Mouse (Mus musculus): ENCODE data around the gene Hivep3.

The Hivep3 gene

GRCm38 (mm10) chr4:119733184-119733880, at the start of gene Hivep3:
Gene Hivep3 (plus strand): TSS chr4:119733784.
- peak; percentile 91 for DNase-seq (ENCODE audit: low spot score)

GRCm38 (mm10) chr4:119685746-119686145, 47.8 kb upstream of the Hivep3 start:
- no peak for DNase-seq (ENCODE audit: low spot score)

- DNase-seq (ENCODE audit: low spot score) = no peak
These were observed 35.2 kb upstream of the Hivep3 start for GRCm38 (mm10) chr4:119698339-119698738.

- no peak for DNase-seq (ENCODE audit: low spot score)
These were observed 32.2 kb upstream of the Hivep3 start for GRCm38 (mm10) chr4:119701269-119701954.

GRCm38 (mm10) chr4:119703965-119704364, 29.6 kb upstream of the Hivep3 start:
- no peak for DNase-seq (ENCODE audit: low spot score)

- no peak for DNase-seq (ENCODE audit: low spot score)
These were observed 26.3 kb upstream of the Hivep3 start for GRCm38 (mm10) chr4:119707326-119707725.

GRCm38 (mm10) chr4:119707751-119708150, 25.8 kb upstream of the Hivep3 start:
- no peak for DNase-seq (ENCODE audit: low spot score)

- no peak for DNase-seq (ENCODE audit: low spot score)
These were observed 23.4 kb upstream of the Hivep3 start for GRCm38 (mm10) chr4:119710208-119710607.

GRCm38 (mm10) chr4:119717443-119717842, 16.1 kb upstream of the Hivep3 start:
- DNase-seq (ENCODE audit: low spot score) = no peak

- DNase-seq (ENCODE audit: low spot score) = no peak
These were observed 12.1 kb upstream of the Hivep3 start for GRCm38 (mm10) chr4:119721531-119721930.

- no peak for DNase-seq (ENCODE audit: low spot score)
These were observed 7.5 kb upstream of the Hivep3 start for GRCm38 (mm10) chr4:119726074-119726473.

- no peak for DNase-seq (ENCODE audit: low spot score)
These were observed 5.7 kb upstream of the Hivep3 start for GRCm38 (mm10) chr4:119727871-119728270.

- no peak for DNase-seq (ENCODE audit: low spot score)
These were observed 358 bp downstream of the Hivep3 start for GRCm38 (mm10) chr4:119733942-119734341.

GRCm38 (mm10) chr4:119734352-119734751, 768 bp downstream of the Hivep3 start:
- DNase-seq (ENCODE audit: low spot score) = no peak

- no peak for DNase-seq (ENCODE audit: low spot score)
These were observed 5.1 kb downstream of the Hivep3 start for GRCm38 (mm10) chr4:119738641-119739040.

- no peak for DNase-seq (ENCODE audit: low spot score)
These were observed 5.9 kb downstream of the Hivep3 start for GRCm38 (mm10) chr4:119739301-119740062.

GRCm38 (mm10) chr4:119748341-119748740, 14.8 kb downstream of the Hivep3 start:
- DNase-seq (ENCODE audit: low spot score) = no peak

GRCm38 (mm10) chr4:119750157-119750556, 16.6 kb downstream of the Hivep3 start:
- peak; percentile 32 for DNase-seq (ENCODE audit: low spot score)

- DNase-seq (ENCODE audit: low spot score) = no peak
These were observed 17.2 kb downstream of the Hivep3 start for GRCm38 (mm10) chr4:119750681-119751211.

- DNase-seq (ENCODE audit: low spot score) = no peak
These were observed 17.9 kb downstream of the Hivep3 start for GRCm38 (mm10) chr4:119751408-119752006.

- no peak for DNase-seq (ENCODE audit: low spot score)
These were observed 26.1 kb downstream of the Hivep3 start for GRCm38 (mm10) chr4:119759574-119760233.

- DNase-seq (ENCODE audit: low spot score) = no peak
These were observed 27.2 kb downstream of the Hivep3 start for GRCm38 (mm10) chr4:119760820-119761219.
